Mouse (Mus musculus) liver, adult 2 months (tissue): ENCODE measurements around the gene Tef.

Experiments used
- CTCF ChIP-seq: fragments of 200-500 bp; IDR thresholded peaks from 2 replicates; pipeline ENCODE4 v1.5.1; 2011; ENCODE audit warnings: low read depth, low read length, control low read depth
- POLR2A ChIP-seq: fragments of 200-500 bp; IDR thresholded peaks from 2 replicates; pipeline ENCODE4 v1.6.1; 2011; ENCODE audit warnings: low read length, control low read depth; ENCODE audit not compliant: insufficient read depth; ENCODE audit errors: extremely low read depth

DNA sequence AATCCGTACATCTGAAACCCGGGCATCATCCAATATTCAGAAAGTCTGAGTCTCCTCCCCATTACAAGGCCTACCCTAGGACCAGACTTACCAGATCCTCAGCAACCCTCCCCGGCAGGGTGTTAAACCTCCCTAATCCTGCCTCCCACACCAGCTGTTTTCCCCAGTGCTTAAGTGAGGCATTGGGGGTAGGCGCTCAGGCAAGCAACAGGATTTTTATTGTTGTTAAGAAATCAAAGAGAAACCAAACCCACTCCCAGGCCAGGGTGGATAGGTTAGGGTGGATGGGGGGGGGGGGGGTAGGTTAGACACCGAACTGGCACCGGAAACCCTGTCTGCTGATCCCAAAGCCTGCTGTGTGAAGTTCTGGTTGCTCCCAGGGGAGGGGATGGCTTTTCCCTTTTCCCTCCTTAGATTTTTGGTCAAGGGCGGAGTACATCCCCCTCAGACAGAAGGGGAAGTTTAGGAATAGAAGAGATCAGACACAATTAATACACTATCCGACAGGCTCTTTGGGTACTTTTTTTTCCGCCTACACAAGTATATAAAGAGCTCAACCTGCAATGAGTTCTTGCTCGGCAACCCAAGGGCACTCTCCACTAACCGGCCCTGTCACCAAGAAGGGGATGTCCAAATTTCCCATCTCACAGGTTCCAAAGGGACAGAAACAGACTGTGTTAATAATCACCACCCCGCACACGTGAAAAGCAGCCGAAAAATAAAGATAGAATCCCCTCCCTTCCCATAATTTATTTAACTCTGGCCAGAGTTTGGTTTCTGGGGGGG, 54.9 kb downstream of the Tef start:
- TF ChIP-seq POLR2A (no peak), CTCF (no peak)
